Mouse (Mus musculus) stomach, embryonic 15.5 days (tissue): Measurements from ENCODE around the gene Myh9. TPM values are rescaled to one million over a fixed set of nuclear protein-coding genes. Genes with fewer than 3 reads are reported as not detected.

Experiments used
- ATAC-seq: fragments of 200-750 bp; cut with Nextera tagmentation; 2 replicates; pipeline ENCODE4 v1.8.0; 2017; ENCODE audit warnings: low read depth, moderate number of reproducible peaks, moderate TSS enrichment; ENCODE audit not compliant: insufficient read depth, low FRiP score
- H3K27ac ChIP-seq: fragments of 300-500 bp; sonication (generic); 2 replicates; pipeline ENCODE4 v1.5.1; 2015; ENCODE audit warnings: mild to moderate bottlenecking, inconsistent platforms
- H3K27me3 ChIP-seq: fragments of 300-500 bp; sonication (generic); replicated peaks from 2 replicates; pipeline ENCODE4 v1.6.1; 2015; ENCODE audit warnings: inconsistent platforms
- H3K36me3 ChIP-seq: fragments of 300-500 bp; sonication (generic); 2 replicates; pipeline ENCODE4 v1.6.1; 2015; ENCODE audit warnings: inconsistent platforms
- H3K4me1 ChIP-seq: fragments of 300-500 bp; sonication (generic); 2 replicates; pipeline ENCODE4 v1.6.1; 2015; ENCODE audit warnings: inconsistent platforms
- H3K4me2 ChIP-seq: fragments of 300-500 bp; sonication (generic); 2 replicates; pipeline ENCODE4 v1.6.1; 2015; ENCODE audit warnings: mild to moderate bottlenecking, inconsistent platforms
- H3K4me3 ChIP-seq: fragments of 300-500 bp; sonication (generic); replicated peaks from 2 replicates; pipeline ENCODE4 v1.5.1; 2015; ENCODE audit warnings: inconsistent platforms
- H3K9ac ChIP-seq: fragments of 300-500 bp; sonication (generic); 2 replicates; pipeline ENCODE4 v1.6.1; 2015; ENCODE audit warnings: inconsistent platforms
- H3K9me3 ChIP-seq: fragments of 300-500 bp; sonication (generic); 2 replicates; pipeline ENCODE4 v1.6.1; 2016; ENCODE audit warnings: inconsistent platforms
- WGBS: fragments of 180-500 bp; shearing (Covaris S2); methylation state at CpG from one replicate; pipeline ENCODE4 v1.1.7; 2015; 5-methylcytosine and 5-hydroxymethylcytosine counted together
- polyA plus RNA-seq: library from polyadenylated mRNA; unstranded; fragments of >200 nt; fragmentation: Nextera tagmentation; extraction: Ambion mirVana; gene quantifications from 2 replicates; pipeline ENCODE4 v1.2.1, GENCODE M21; 2015

The Myh9 gene
- polyA plus RNA-seq, 1 experiment from 2014 or later: 57.0 TPM

GRCm38 (mm10) chr15:77866583-77867220 lies 24.7 kb upstream of the Myh9 start:
- Histone ChIP-seq H3K36me3 (no peaks in the 10 kb centered on the region), H3K27me3 (no peaks in the 10 kb centered on the region), H3K9ac (no peak overlapping the region), H3K4me3 (no peak overlapping the region), H3K27ac (peak overlapping the region; percentile 54; the same call in 1 of the 2 replicates), H3K9me3 (no peaks in the 10 kb centered on the region), H3K4me1 (peaks cover 2% of the 10 kb centered on the region; the same call in 1 of the 2 replicates), H3K4me2 (no peak overlapping the region)
- ATAC-seq: peak; percentile 14; the same call in 1 of the 2 replicates
- WGBS: 47% methylated on average over 11 of the region's 11 CpGs

DNA sequence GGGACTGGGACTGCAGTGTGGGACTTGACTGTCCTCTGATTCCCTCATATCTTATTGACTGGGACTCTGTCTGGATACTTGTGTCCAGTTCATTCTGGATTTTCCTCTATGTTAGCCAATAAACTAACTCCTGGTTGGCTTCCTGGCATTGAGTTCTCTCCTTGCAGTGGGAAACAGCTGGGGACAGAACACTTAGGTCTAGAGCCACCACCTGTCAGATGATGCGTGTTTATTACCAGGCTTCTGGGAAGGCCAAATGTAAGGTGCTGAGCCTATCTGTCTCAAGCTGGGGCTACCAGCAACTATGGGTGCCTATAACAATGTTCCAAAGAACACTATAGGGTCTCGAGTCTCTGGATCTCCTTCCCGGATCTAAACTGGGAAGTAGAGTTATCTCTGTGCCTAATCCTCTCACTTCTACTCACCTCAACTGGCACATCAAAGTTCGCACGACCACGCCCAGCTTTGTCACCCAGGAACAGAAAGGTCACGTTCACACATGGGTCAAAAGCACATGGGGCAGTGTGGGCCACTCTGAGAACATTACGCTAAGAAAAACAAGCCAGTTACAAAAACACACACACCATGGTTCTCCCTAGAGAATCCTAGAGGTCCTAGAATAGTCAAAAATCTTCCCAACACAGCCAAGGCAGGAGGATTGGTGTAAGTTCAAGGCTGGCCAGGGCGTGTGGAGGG lies 22.2 kb upstream of the Myh9 start:
- Histone ChIP-seq H3K27me3 (no peaks in the 10 kb centered on the region), H3K36me3 (no peaks in the 10 kb centered on the region), H3K4me3 (no peak overlapping the region), H3K9me3 (no peaks in the 10 kb centered on the region), H3K4me2 (no peak overlapping the region), H3K9ac (no peak overlapping the region), H3K27ac (no peak overlapping the region), H3K4me1 (peaks cover 2% of the 10 kb centered on the region; the same call in 1 of the 2 replicates)
- WGBS: 74% methylated on average over 9 of the region's 9 CpGs
- no peak for ATAC-seq

DNA sequence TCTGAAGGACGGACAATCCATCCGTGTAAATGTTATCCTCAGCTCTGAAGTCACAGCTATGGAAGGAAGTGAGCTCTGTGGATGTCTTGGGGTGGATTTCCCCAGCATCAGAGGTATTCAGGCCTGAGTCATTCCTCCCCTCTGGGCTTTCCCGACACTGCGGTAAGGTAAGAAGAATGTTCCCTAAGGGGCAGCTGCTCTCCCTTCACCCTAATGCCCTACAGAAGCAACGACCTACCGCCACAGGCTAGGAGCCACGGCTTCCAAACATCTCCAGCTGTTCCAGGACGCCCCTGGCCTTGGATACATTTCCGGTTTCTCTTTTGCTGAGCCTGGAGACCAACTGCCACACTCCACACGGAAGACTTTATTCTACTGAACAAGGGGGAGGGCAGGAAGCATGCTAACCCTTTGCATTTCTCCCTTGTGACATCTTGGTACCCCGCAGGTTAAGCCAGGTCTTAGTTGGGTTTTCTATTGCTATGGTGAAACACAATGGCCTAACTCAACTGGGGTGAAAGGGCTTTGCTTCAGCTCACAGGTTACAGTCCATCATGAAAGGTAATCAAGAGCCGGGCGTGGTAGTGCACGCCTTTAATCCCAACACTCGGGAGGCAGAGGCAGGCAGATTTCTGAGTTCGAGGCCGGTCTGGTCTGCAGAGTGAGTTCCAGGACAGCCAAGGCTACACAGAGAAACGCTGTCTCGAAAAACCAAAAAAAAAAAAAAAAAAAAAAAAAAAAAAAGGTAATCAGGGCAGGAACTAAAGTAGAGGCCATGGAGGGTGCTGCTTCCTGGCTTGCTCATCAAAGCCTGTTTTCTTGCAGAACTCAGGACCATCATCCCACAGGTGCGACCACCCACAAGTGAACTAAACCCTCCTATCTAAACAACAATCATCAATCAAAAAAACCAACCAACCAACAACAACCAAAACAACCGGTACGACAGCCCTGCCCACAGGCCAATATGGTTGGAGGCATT lies 21.3 kb upstream of the Myh9 start:
- no peaks in the 10 kb centered on the region for H3K9me3 ChIP-seq
- peaks cover 3% of the 10 kb centered on the region; the same call in 1 of the 2 replicates for H3K4me1 ChIP-seq
- H3K36me3 ChIP-seq: no peaks in the 10 kb centered on the region
- no peak overlapping the region for H3K4me2 ChIP-seq
- ATAC-seq: no peak
- no peak overlapping the region for H3K9ac ChIP-seq
- no peaks in the 10 kb centered on the region for H3K27me3 ChIP-seq
- WGBS: 80% methylated on average over 22 of the region's 22 CpGs
- H3K4me3 ChIP-seq: no peak overlapping the region
- H3K27ac ChIP-seq: no peak overlapping the region

DNA sequence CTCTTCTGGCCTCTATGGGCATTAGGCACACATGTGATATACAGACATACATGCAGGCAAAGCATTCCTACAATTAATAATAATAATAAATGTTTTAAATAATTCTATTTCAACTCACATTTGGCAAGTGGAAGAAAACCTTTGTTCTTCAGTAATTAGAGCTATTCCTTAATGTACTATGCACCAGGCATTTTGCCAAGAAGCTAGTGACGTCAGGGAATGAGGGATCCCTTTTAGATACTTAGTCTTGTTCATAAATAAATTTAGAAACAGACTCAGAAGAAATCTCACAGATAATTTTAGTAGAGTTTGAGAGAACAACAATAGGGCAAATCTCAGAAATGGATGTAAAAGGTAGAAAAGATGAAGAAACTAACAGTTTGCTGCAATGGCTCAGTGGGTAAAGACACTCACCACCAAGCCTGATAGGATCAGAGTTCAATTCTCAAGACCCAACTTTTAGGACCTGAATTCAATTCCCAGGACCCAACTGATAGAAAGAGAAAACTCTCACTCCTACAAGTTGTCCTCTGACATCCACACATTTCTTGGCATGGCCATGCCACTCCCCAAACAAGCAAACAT lies 18.2 kb upstream of the Myh9 start:
- 36% methylated on average over 1 of the region's 1 CpGs for WGBS
- H3K36me3 ChIP-seq: no peaks in the 10 kb centered on the region
- H3K9ac ChIP-seq: no peak overlapping the region
- H3K4me1 ChIP-seq: peaks cover 12% of the 10 kb centered on the region; the same call in 1 of the 2 replicates
- H3K27me3 ChIP-seq: no peaks in the 10 kb centered on the region
- H3K9me3 ChIP-seq: no peaks in the 10 kb centered on the region
- no peak overlapping the region for H3K4me2 ChIP-seq
- no peak overlapping the region for H3K27ac ChIP-seq
- no peak overlapping the region for H3K4me3 ChIP-seq
- no peak for ATAC-seq

- H3K9ac ChIP-seq: no peak overlapping the region
- H3K9me3 ChIP-seq: no peaks in the 10 kb centered on the region
- no peaks in the 10 kb centered on the region for H3K27me3 ChIP-seq
- peak overlapping the region; percentile 33 for H3K4me3 ChIP-seq
- no peaks in the 10 kb centered on the region for H3K36me3 ChIP-seq
- H3K27ac ChIP-seq: peak overlapping the region; percentile 71
- peak overlapping the region; percentile 64 for H3K4me2 ChIP-seq
- WGBS: 2% methylated on average over 28 of the region's 28 CpGs
- H3K4me1 ChIP-seq: peaks cover 12% of the 10 kb centered on the region; the same call in 1 of the 2 replicates
- ATAC-seq: peak; percentile 91
Measured at GRCm38 (mm10) chr15:77857662-77858156, 15.7 kb upstream of the Myh9 start.

- WGBS: 34% methylated on average over 5 of the region's 5 CpGs
- Histone ChIP-seq H3K9me3 (no peaks in the 10 kb centered on the region), H3K4me3 (no peak overlapping the region), H3K4me2 (no peak overlapping the region), H3K36me3 (no peaks in the 10 kb centered on the region), H3K27ac (peak overlapping the region; percentile 46), H3K4me1 (peaks cover 12% of the 10 kb centered on the region; the same call in 1 of the 2 replicates), H3K9ac (no peak overlapping the region), H3K27me3 (no peaks in the 10 kb centered on the region)
- ATAC-seq: 0 out of 2 replicates have a peak, but pooled peaks have one; percentile 3
Measured at GRCm38 (mm10) chr15:77856541-77856940, 14.6 kb upstream of the Myh9 start.

DNA sequence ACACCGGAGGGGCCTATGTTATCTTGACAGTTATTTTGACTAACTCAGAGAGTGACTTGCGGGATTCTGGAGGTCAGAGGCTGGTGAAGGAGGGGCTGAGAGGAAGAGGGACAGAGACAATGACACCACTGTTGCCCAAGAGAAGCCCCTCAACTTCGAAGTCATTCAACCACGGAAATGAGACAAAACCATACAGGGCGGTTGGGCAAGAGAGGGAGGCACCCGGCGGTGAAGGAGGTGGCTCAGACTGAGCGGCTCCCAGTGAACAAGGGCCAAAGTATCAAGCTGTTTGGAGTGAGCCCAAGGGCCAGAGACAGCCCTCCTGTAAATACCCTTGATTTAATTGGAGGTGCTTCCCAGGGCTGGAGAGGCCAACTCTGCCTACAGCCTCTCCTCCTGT lies 13.3 kb upstream of the Myh9 start:
- Histone ChIP-seq H3K27ac (no peak overlapping the region), H3K4me3 (no peak overlapping the region), H3K27me3 (no peaks in the 10 kb centered on the region), H3K9ac (no peak overlapping the region), H3K4me2 (no peak overlapping the region), H3K9me3 (no peaks in the 10 kb centered on the region), H3K36me3 (no peaks in the 10 kb centered on the region), H3K4me1 (peaks cover 12% of the 10 kb centered on the region; the same call in 1 of the 2 replicates)
- no peak for ATAC-seq
- 62% methylated on average over 8 of the region's 8 CpGs for WGBS

DNA sequence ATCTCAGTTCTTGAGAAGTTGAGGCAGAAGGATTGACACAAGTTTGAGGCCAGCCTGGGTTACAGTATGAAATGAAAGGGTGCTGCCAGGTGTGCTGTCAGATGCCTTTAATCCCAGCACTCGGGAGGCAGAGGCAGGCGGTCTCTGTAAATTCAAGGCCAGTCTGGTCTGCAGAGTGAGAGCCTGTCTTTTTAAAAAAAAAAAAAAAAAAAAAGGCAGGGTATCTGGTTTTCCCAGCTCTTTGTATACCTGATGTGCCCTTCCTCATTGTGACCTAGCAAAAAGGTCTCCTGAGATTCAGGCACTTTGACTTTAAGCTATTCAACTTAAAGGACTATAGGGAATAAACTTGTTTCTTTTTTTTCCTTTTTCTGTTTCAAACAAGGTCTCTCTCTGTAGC lies 10.0 kb upstream of the Myh9 start:
- Histone ChIP-seq H3K9ac (no peak overlapping the region), H3K4me1 (peaks cover 12% of the 10 kb centered on the region; the same call in 1 of the 2 replicates), H3K27me3 (no peaks in the 10 kb centered on the region), H3K4me3 (no peak overlapping the region), H3K4me2 (no peak overlapping the region), H3K27ac (no peak overlapping the region), H3K36me3 (no peaks in the 10 kb centered on the region), H3K9me3 (no peaks in the 10 kb centered on the region)
- ATAC-seq: no peak
- WGBS: 77% methylated on average over 2 of the region's 2 CpGs

DNA sequence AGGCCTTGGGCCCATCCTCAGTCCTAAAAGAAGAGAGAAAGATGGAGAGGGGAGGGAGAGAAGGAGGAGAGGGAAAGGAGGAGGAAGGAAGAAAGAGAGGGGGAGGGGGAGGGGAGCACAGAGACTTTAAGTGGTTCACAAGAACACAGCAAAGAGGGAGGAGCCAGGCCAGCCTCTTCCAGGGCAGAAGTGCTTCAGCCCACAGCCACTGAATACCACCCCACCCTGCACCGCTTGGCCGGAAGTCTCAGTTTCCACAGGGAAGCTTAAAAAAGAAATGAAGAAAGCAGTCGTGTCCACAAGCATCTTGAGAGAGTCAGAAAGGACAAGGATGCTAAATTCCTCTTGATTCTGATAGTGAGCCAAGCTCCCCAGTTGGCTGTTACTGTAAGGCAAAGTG lies 9.2 kb upstream of the Myh9 start:
- no peak overlapping the region for H3K27ac ChIP-seq
- no peak overlapping the region for H3K4me3 ChIP-seq
- H3K4me2 ChIP-seq: no peak overlapping the region
- H3K9ac ChIP-seq: no peak overlapping the region
- H3K27me3 ChIP-seq: no peaks in the 10 kb centered on the region
- H3K36me3 ChIP-seq: no peaks in the 10 kb centered on the region
- no peak for ATAC-seq
- H3K4me1 ChIP-seq: peaks cover 8% of the 10 kb centered on the region; the same call in 1 of the 2 replicates
- H3K9me3 ChIP-seq: no peaks in the 10 kb centered on the region
- 45% methylated on average over 3 of the region's 3 CpGs for WGBS

DNA sequence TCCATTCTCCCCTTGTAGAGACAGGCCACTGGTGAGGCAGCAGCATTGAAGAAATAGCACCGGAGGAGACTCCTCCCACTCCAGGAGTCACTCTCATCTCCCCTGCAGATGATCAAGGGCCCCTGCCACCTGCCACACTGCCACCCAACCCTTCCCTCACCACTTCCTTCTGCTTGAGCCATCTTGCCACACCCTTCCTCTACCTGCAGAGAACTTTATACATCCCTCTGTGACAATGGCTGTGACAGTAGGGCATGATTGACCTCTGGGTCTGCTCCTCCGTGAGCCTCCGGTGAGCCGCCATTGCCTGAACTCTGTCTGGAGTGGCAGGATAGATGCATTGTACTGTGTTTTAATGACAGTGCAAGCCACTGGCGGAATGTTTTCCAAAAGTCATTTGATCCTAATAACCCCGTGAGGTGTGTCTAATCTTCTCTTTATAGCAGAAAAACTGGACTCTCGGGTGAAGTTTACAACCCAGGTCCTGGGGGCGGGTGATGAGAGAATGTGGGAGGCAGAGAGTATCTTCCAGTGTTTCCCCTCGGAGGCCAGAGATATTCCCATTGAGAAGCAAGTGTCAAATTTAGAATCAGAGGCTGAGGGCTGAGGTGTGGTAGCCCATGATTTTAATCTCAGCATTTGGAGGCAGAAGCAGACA lies 7.7 kb upstream of the Myh9 start:
- H3K4me3 ChIP-seq: no peak overlapping the region
- H3K27me3 ChIP-seq: no peaks in the 10 kb centered on the region
- 76% methylated on average over 9 of the region's 9 CpGs for WGBS
- no peaks in the 10 kb centered on the region for H3K9me3 ChIP-seq
- no peak for ATAC-seq
- no peak overlapping the region for H3K9ac ChIP-seq
- H3K4me1 ChIP-seq: peaks cover 8% of the 10 kb centered on the region; the same call in 1 of the 2 replicates
- no peak overlapping the region for H3K27ac ChIP-seq
- H3K36me3 ChIP-seq: no peaks in the 10 kb centered on the region
- no peak overlapping the region for H3K4me2 ChIP-seq

DNA sequence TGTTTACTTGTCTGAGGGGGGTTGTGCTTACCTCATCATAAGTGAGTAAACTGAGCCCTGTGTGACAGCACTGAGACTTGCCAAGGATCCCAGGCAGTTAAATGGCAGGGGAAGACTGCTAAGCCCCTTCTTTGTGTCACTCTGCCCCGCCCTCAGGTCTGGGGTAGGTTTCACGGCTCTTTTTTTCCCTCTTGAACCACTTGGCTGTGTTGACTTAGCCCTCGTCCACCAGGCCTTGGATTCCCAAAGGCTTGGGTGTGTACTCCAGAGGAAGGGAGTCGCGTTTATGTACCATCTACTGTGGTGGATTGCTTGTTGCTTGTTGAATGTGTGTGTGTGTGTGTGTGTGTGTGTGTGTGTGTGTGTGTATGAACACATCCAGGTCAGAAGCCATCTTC lies 7.1 kb upstream of the Myh9 start:
- H3K4me1 ChIP-seq: peaks cover 8% of the 10 kb centered on the region; the same call in 1 of the 2 replicates
- no peaks in the 10 kb centered on the region for H3K9me3 ChIP-seq
- H3K9ac ChIP-seq: no peak overlapping the region
- WGBS: 57% methylated on average over 5 of the region's 5 CpGs
- ATAC-seq: peak; percentile 23; the same call in 1 of the 2 replicates
- H3K4me2 ChIP-seq: no peak overlapping the region
- no peak overlapping the region for H3K4me3 ChIP-seq
- no peak overlapping the region for H3K27ac ChIP-seq
- no peaks in the 10 kb centered on the region for H3K36me3 ChIP-seq
- no peaks in the 10 kb centered on the region for H3K27me3 ChIP-seq
